Mouse (Mus musculus): Measurements from ENCODE around the gene Mymx. TPM values are rescaled to one million over a fixed set of nuclear protein-coding genes. Genes with fewer than 3 reads are reported as not detected.

Gene Mymx
- polyA plus RNA-seq (2017; shearing (Covaris generic)): not detected

DNA sequence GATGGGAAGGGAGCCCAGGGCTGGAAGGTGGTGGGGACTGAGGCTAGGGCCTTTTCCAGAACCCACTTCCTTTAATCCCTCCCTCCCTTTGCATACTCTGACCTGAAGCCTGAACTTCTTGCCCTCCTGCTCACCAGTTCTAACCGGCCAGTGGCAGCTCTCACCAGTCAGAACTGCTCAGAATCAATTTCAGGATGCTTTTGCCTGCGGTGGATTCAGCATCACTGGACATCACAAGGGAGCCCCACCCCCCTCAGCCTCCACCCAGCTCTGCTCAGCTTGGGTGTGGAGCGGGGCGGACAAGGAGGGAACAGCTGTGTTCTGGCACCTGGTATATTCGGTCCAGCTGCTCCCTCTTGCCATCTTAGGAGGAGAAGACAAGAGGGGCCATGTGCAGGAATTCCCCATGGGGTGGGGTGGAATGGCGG, at the start of gene Mymx:
Mymx (minus strand) TSS at position 226 of the 428 bp plus-strand sequence.

GRCm38 (mm10) chr17:45599446-45600242, 2.3 kb downstream of the Mymx start, which contains the start of gene Slc29a1:
Gene Slc29a1 (minus strand): TSS chr17:45599606.

DNA sequence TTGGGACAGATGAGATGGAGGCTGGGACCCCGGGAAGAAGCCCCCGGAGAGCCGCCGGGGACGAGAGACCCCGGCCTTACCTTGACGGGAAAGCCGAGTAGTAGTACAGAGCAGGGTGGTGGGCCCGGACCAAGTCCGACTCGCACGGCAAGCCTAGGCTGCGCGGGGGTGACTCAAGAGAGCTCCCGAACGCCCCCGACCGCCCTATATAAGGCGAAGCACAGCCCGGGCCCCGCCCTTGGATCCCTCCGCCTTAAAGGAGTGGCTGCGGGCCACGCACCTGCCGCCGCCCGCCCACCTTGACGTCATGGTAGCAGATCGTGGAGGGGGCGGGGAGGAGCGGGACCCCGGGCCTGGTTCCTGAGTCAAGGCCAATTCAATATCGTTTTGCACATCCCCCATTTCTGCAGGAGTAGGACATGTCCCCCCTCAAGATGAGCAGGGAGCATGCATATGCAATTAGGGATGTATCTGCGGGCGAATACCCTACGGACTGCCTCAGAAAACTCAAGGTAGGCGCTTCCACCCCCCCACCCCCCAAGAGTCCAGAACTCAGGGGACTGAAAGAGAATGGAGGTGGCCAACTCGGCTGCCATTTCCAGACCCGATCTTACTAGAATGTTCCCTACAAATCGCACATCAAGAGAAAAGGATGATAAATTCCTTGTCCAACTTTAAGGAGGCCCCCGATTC, 28.7 kb downstream of the Mymx start, which contains the start of gene Hsp90ab1:
Hsp90ab1 (minus strand) TSS at position 185 of the 693 bp plus-strand sequence.

GRCm38 (mm10) chr17:45563655-45564530, 38.0 kb downstream of the Mymx start, which contains the start of gene Slc35b2:
Gene Slc35b2 (plus strand): TSS chr17:45563874.

GRCm38 (mm10) chr17:45555452-45556106, 46.3 kb downstream of the Mymx start, which contains the start of gene Nfkbie:
Gene Nfkbie (plus strand): TSS chr17:45555703.

Other genes starting within 250 kb of the Mymx start
- gene Cdc5l, start 168.4 kb downstream of the Mymx start, polyA plus RNA-seq (2017; shearing (Covaris generic)): 97.2 TPM
- gene Spats1, start 126.7 kb downstream of the Mymx start, polyA plus RNA-seq (2017; shearing (Covaris generic)): 0.58 TPM
- 9.1 TPM for gene Aars2, start 95.3 kb downstream of the Mymx start, polyA plus RNA-seq (2017; shearing (Covaris generic))
- gene Tcte1, start 78.7 kb downstream of the Mymx start, polyA plus RNA-seq (2017; shearing (Covaris generic)): not detected
- 0.05 TPM for gene Tmem151b, start 52.4 kb downstream of the Mymx start, polyA plus RNA-seq (2017; shearing (Covaris generic))
- 83.8 TPM for gene Nfkbie, start 46.4 kb downstream of the Mymx start, polyA plus RNA-seq (2017; shearing (Covaris generic))
- 91.4 TPM for gene Slc35b2, start 38.2 kb downstream of the Mymx start, polyA plus RNA-seq (2017; shearing (Covaris generic))
- 820 TPM for gene Hsp90ab1, start 28.8 kb downstream of the Mymx start, polyA plus RNA-seq (2017; shearing (Covaris generic))
- 150 TPM for gene Slc29a1, start 2.5 kb downstream of the Mymx start, polyA plus RNA-seq (2017; shearing (Covaris generic))
- gene Capn11, start 57.2 kb upstream of the Mymx start, polyA plus RNA-seq (2017; shearing (Covaris generic)): 2.2 TPM
- gene Mrpl14, start 84.2 kb upstream of the Mymx start, polyA plus RNA-seq (2017; shearing (Covaris generic)): 99.8 TPM
- 12.0 TPM for gene Tmem63b, start 84.8 kb upstream of the Mymx start, polyA plus RNA-seq (2017; shearing (Covaris generic))
- gene 1600014C23Rik, start 131.7 kb upstream of the Mymx start, polyA plus RNA-seq (2017; shearing (Covaris generic)): not detected